Mouse (Mus musculus): ENCODE data around the gene Rhox2g. TPM values are rescaled to one million over a fixed set of nuclear protein-coding genes. Genes with fewer than 3 reads are reported as not detected.
"Not testable (repeated sequence)": the region's sequence is repeated elsewhere in the genome, so short reads cannot be mapped to it uniquely, and the experiment has no call there.

Rhox2g gene
- total RNA-seq (2021) = not detected
- long read RNA-seq, experiment 1 = 0 reads
- long read RNA-seq, experiment 2 = 0 reads

- intact Hi-C loops (cut with DNase I) = not testable (repeated sequence)
These were observed at the start of gene Rhox2g for GRCm38 (mm10) chrX:37643370-37643769. Rhox2g (minus strand) TSS chrX:37643470.

GRCm38 (mm10) chrX:37692261-37692660 is 49.0 kb upstream of the Rhox2g start:
- intact Hi-C loops (cut with DNase I) = no loop called here
- DNase-seq = no peak

More at GRCm38 (mm10) chrX:37643370-37643769, at the start of gene Rhox2g:
- DNase-seq = not testable (repeated sequence)

DNA sequence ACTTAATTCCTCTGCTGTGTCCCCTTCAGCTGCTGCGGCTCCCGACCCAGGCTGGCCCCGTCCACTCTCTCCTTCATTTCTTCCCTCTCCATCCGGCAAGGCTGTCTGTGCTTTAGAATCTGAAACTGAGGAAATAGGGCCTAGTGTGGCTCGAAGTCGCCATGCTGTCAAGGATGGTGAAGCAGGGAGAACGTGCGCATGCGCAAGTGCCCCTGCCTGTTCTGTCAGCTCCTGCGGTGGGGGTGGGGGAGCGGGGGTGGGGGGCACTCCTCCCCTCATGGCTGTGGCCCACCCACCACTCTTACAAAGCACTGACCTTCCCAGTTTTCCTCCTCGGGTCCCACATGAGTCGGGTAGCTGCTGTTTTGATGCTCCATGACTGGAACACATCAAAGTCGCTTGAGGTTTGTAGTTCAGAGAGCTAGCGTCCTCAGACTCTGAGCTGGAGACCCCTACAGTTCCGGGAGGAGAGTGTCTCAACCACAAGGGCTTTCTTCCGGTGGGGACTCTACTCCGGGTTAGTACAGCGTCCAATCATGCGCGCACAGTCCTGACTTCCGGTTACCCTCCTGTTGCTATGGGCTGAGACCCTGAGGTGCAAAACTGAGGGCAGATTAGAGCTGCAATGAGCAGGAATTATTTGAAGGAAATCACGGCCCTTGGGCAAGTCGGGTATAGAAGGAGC is 39.9 kb upstream of the Rhox2g start:
- intact Hi-C loops (cut with DNase I) = no loop called here
- DNase-seq = no peak

- DNase-seq; intact Hi-C loops (cut with DNase I): not testable (repeated sequence)
These were observed 29.9 kb upstream of the Rhox2g start, which contains the start of gene Rhox2h for GRCm38 (mm10) chrX:37673177-37673576. Rhox2h (minus strand) TSS chrX:37673277.

GRCm38 (mm10) chrX:37668664-37669063 is 25.4 kb upstream of the Rhox2g start, which contains the start of gene Rhox3h:
Rhox3h (minus strand) TSS chrX:37668764.
- DNase-seq; intact Hi-C loops (cut with DNase I): not testable (repeated sequence)

- intact Hi-C loops (cut with DNase I); DNase-seq: not testable (repeated sequence)
These were observed 8.0 kb upstream of the Rhox2g start, which contains the start of gene Rhox4g for GRCm38 (mm10) chrX:37651227-37651626. Rhox4g (minus strand) TSS chrX:37651327.

DNA sequence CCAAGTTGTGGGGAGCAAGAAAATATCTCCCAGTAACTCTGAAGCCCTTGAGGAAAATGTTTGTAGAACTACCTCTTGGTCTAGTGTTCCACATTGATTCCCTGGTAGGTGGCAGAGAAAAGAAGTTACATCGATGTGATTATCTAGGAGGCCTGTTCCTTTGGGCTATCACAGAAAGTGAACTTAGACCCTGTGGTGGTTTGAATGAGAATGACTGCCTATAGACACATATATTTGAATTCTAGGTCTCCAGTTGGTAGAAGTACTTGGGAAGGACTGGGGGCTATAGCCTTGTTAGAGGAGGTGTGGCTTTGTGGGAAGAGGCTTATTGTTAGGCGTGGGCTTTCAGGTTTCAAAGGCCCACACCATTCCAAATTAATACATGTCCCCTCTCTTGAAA is 14.8 kb downstream of the Rhox2g start, which contains the start of gene Rhox3g:
TSS of gene Rhox3g (minus strand) at position 101 of the 400 bp plus-strand sequence.
- intact Hi-C loops (cut with DNase I); DNase-seq: not testable (repeated sequence)

DNA sequence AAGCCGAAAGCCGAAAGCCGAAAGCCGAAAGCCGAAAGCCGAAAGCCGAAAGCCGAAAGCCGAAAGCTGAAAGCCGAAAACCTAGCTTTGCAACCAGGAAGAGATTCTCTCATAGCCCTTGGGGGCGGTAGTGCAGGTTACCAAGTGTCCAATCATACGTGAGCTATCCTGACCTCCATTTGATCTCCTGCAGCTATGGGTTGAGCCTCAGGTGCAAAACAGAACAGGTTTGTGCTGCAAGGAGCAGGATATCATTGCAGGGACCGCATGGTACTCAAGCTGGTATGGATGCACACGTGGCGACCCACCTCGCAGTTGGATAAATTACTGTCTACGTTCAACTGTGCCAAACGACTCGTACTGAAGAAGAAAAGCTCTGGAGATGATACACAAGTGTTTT is 35.7 kb downstream of the Rhox2g start, which contains the start of gene Rhox4f:
TSS of gene Rhox4f (minus strand) at position 101 of the 400 bp plus-strand sequence.
- DNase-seq; intact Hi-C loops (cut with DNase I): not testable (repeated sequence)

Other genes starting within 250 kb of the Rhox2g start
- not detected for gene Rhox2b, start 231.4 kb downstream of the Rhox2g start, total RNA-seq (2021)
- gene Rhox4b, start 211.0 kb downstream of the Rhox2g start, total RNA-seq (2021) = not detected
- gene Rhox2c, start 189.8 kb downstream of the Rhox2g start, total RNA-seq (2021) = not detected
- not detected for gene Rhox3c, start 184.9 kb downstream of the Rhox2g start, total RNA-seq (2021)
- gene Rhox4c, start 163.1 kb downstream of the Rhox2g start, total RNA-seq (2021) = not detected
- not detected for gene Rhox2d, start 150.0 kb downstream of the Rhox2g start, total RNA-seq (2021)
- not detected for gene Rhox4d, start 129.1 kb downstream of the Rhox2g start, total RNA-seq (2021)
- gene Rhox2e, start 113.0 kb downstream of the Rhox2g start, total RNA-seq (2021) = not detected
- under 1 TPM in 1 of 2 experiments, not detected in 1; 0.76 TPM for gene Rhox3e, start 101.5 kb downstream of the Rhox2g start, total RNA-seq (2021)
- gene Rhox4e, start 86.1 kb downstream of the Rhox2g start, total RNA-seq (2021) = not detected
- gene Rhox2f, start 72.1 kb downstream of the Rhox2g start, total RNA-seq (2021) = not detected
- gene Rhox3f, start 62.5 kb downstream of the Rhox2g start, total RNA-seq (2021) = not detected
- gene Rhox4f, start 35.8 kb downstream of the Rhox2g start, total RNA-seq (2021) = not detected
- not detected for gene Rhox3g, start 14.9 kb downstream of the Rhox2g start, total RNA-seq (2021)
- gene Rhox4g, start 7.9 kb upstream of the Rhox2g start, total RNA-seq (2021) = not detected
- not detected for gene Rhox3h, start 25.3 kb upstream of the Rhox2g start, total RNA-seq (2021)
- gene Rhox2h, start 29.8 kb upstream of the Rhox2g start, total RNA-seq (2021) = not detected
- gene Rhox5, start 161.4 kb upstream of the Rhox2g start, total RNA-seq (2021) = not detected
- not detected for gene Rhox6, start 183.4 kb upstream of the Rhox2g start, total RNA-seq (2021)
- gene Rhox7a, start 188.2 kb upstream of the Rhox2g start, total RNA-seq (2021) = not detected
- gene Rhox8, start 235.5 kb upstream of the Rhox2g start, total RNA-seq (2021) = not detected